Mouse (Mus musculus) left cerebral cortex, adult 11 months (tissue): Measurements from ENCODE around the gene Vipr1.

ENCODE experiments used
- DNase-seq: peaks from one replicate; pipeline ENCODE4 v3.0.0; 2022; ENCODE audit warnings: low spot score

The Vipr1 gene

DNA sequence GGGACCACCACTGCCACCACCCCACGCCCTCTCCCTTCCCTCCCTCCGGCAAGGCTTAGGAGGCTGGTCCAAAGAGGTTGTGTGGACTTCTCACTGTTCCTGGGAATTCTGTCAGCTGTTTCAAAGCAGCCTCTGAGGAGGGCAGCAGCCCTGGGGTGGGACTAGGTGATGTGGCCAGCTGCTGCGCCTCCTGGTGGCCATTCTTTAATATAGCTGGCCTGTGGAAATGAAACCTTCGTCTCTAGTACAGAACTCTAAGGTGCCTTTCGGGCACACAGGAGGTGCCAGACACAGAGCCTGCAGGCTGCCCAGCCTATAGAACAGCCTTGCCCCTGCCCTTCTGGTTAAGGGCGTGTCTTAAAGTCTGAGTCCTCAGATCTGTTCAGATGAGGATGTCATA lies 37.0 kb downstream of the Vipr1 start:
- no peak for DNase-seq

DNA sequence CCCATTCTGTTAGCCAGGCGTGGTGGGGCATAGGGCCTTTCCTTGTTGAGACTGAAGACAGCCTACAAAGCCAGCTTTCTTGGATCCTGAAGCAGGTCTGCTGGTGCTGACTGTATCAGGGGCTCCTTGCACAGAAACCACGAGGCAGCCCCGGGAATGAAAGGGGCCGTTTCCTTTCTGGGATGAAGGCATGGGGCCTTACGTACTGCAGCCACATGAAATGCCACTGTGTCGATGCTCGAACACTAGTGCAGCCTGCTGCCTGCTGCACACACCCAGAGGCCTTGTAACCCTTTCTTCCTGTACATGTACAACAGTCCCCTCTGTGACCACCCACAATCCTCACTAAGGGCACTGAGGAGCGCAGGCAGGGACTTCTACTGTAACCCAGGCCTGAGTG lies 38.7 kb downstream of the Vipr1 start:
- DNase-seq: no peak

DNA sequence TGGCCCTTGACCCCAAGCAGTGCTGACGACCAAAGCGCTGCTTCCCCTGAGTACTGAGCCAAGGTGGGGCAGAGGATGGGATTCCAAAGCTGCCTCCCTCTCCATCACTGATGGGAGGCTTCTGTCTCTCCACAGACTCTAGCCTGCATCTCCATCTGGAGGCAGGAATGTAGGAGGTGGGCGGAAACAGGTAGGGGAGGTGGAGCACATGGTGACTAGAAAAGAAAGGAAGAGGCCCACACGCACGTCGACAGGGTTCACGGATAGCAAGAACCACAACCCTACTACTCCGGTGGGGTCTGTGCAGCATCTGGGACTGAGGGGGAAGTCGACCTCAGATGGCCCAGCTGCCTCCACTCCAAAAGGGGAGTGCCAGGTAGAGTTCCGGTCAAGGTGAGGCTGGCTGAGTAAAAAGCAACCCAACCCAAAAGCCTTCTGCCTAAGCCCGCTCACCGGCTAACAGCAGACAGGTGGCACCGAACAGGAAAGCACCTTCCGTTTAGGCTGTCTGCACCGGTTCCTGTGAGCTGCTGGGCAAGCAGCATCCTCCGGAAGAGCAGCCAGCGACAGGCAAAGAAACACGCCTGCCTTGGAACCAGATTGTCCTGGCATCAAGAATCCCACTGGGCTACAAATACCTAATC lies 39.6 kb downstream of the Vipr1 start:
- DNase-seq: no peak

DNA sequence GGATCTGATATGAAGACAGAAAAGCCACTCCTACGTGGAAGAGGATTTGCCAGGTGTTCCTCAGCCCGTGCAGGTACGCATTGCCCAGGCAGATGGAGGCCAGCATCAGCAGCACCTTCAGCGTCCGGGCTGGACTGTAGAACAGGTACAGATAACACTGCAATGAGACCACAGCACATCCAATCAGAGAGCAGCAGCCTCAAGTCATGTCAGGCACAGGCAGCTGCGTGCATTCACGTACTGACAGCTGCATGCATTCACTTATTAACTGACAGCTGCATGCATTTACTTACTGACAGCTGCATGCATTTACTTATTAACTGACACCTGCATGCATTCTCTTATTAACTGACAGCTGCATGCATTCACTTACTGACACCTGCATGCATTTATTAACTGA lies 42.2 kb downstream of the Vipr1 start:
- DNase-seq: no peak

DNA sequence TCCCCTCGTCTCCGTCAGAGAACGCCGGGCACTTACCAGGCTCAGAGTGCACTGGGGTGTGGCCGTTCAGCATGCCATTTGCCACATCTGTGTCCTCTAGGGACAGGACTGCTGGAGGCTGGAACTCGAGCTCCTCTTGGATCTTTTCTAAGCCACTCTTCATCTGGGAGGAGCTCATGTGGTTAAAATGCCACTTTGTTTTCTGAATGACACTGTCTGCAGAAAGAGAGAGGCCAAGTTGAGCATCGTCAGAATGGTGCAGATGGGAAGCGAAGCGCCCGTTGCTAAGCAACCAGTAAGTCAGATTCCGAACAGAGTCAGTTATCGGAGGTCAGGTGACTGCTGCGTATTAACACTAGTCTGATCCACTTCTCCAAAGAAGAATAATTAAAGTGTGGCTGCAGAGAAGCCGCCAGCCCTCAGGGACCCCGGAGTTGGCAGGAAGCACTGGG lies 47.7 kb downstream of the Vipr1 start:
- DNase-seq: peak; percentile 67

DNA sequence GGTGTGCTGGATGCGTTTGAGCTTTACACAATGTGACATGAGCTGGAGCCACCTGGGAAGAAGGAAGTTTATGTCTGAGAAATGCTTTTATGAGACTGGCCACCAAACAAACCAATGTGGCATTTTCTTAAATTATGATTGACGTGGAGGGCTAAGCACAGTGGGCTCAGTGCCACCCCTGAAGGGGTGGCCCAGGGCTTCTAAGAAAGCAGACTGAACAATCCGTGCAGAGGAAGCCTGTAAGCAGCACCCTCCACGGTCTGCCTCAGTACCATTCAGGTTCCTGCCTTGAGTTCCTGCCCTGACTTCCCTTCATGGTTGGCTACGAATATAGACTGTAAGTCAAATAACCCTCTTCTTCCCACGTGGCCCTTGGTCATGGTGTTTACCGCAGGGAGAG lies 48.2 kb downstream of the Vipr1 start:
- DNase-seq: no peak

DNA sequence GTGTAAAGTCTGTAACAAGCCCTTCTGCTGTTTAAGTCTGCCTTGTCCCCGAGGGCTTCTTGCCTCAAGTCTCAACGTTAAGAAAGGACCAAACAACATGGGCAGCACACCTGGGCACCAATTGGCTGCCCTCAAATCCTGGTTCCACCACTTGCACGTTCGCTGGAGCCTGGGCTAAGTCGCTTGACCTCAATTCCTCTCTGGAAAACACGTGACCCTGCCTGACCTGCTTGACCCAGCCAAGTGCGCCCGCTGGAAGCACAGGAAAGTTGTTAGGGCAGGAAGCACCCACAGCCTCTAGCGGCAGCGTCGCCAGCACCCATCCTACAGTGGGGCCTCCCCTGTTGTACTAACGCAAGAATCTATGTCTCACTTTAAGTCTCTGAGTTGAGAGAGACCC lies 52.2 kb downstream of the Vipr1 start:
- DNase-seq: no peak

DNA sequence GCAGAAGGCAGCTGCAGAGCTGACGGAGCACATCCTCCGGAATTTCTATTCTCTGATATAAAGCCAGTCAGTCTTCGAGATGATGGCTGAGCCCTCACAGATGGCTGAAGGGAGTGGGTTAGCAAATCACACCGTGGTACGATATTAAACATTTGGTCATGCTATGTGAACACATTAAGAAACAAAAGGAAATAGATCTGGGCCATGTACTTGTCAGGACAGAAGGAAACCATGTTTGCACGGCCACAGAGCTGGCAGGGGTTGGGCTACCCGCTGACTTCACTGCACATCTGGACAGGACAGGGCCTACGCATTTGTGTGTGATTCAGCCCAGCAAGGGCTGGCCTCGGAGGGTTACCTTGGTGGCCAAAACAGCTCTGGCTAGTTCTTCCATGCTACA lies 54.1 kb downstream of the Vipr1 start:
- no peak for DNase-seq

DNA sequence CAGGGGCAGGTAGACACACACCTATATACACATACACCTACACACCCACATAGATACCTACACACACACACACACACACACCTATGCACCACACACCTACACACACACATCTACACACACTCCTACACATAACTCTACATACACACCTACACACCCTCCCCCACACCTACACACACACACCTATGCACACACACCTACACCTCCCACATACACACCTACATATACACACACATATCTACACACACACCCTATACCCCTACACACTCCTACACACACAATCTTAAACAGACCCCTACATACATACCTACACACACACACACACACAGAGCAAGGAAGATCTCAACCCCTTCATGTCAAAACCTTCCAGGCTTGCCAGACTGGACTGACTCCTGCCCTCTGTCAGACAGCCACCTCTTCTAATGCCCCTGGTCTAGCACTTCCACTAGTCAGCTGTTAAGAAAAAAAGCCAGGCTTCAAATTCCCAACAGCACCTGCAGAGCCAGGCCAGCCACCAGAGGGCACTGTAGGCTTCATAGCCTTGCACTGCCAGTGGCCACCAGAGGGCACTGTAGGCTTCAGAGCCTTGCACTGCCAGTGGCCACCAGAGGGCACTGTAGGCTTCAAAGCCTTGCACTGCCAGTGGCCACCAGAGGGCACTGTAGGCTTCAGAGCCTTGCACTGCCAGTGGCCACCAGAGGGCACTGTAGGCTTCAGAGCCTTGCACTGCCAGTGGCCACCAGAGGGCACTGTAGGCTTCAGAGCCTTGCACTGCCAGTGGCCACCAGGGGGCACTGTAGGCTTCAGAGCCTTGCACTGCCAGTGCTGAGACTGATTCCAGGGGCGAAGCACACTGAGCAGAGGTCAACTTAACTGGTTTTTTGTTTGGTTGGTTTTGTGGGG lies 54.9 kb downstream of the Vipr1 start:
- DNase-seq: no peak

DNA sequence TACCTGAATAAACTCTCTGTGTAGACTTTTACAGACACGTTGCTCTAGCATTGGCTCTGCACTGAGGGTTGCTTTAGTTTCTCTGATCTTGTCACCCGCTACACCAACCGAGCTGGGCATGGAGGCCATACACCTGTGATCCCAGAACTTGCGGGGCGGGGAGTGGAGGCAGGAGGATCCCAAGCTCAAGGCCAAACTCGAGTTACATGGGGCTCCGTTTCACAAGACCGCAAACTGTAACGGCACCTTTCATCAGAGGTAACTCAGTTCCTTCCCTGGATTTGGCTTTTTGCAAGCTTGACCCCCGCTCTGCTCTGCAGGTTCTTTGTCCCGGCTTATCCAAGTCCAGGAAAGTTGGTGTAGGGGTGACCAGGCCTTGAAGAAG lies 61.7 kb downstream of the Vipr1 start:
- no peak for DNase-seq

DNA sequence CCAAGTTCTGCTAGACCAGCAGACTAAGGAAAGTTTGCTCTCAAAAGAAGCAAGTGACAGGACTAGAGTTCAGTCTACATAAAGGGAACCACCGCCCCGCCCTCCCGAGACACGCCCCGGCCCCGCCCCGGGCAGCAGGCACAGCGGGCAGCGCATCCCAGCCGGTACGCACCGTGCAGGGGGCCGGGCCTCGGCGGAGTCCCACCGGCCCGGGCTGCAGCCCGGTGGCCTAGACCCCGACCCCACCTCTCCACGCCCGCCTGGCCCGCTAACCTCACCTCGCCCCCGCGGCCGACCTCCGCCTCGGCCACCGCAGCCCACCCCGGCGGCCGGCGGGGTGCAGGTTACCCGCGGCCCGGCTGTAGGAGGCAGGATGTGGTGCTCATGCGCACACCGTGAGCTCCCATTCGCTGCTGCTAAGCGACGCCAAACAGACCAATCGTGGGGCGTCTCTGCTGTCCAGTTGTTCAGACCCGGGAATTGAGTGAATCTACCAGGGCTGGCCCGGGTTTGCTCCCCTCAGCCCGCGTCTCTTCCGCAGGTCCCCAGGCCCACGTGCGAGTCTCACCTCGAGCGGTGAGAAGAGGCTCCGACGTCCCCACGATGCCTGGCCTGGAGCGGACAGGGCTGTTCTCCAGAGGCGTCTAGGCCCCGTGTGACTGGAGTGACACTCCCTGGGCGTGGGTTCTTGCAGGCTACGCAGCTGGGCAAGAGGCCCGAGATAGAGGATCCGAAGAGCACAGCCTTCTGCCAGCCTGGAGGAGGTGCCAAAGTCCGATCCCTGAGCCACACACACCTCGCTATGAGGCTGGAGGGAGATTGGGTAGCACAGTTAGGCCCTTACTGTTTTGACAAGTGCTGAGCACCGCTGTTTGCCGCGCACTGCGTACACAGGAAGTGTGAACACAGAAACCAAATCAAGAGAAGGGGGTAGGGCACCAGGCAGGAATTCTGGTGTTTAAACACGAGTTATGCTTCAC lies 62.4 kb downstream of the Vipr1 start, which contains the start of gene Sec22c:
Gene Sec22c, minus strand, starts transcription at position 845 of the 980 bp plus-strand sequence.
- DNase-seq: peak; percentile 83

DNA sequence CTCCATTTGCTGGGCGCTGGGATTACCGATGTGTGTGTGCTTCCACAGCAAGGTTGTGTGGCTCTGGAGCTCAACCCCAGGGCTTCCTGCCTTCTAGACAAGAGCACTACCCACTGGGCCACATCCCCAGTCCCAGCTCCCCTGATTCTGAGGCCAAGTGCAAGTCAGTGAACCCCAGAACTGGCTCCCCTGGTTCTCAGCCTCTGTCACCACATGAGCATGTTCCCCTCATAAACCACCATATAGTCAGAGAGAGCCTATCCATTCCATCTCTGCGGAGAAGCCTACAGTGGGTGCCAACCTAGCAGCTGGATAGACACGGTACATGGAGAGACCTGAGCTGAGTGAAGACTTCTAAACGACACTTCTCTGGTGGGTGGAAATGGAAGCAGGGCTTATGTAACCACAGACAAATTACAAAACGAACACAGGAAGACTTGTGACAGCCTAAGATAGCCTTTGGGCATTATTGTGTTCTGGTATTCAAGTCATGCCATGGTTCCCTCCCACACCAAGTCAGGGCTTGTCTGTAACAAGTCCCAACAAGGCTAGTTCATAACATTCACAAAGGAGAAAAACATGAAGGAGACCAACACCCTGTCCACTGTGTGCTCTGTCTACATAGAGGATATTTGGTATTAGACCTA lies 63.6 kb downstream of the Vipr1 start:
- DNase-seq: no peak

DNA sequence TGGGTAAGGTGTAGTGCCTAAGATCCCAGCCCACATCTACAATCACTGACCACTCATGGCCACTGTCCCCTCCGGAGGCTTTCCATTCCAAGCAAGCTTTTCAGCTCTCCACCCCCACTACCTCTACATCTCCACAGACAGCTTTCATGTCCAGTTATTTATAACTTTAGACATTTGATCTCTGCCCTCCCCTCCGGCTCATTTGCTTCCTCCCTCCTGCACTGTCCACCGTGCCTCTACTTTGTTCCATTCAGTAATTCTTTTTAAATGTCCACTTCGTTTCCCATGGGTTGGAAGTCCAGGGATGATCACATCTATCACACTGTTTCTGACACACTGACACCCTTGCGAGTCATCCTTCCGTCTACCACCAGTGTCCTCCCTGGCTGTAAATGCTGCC lies 65.3 kb downstream of the Vipr1 start:
- DNase-seq: no peak

DNA sequence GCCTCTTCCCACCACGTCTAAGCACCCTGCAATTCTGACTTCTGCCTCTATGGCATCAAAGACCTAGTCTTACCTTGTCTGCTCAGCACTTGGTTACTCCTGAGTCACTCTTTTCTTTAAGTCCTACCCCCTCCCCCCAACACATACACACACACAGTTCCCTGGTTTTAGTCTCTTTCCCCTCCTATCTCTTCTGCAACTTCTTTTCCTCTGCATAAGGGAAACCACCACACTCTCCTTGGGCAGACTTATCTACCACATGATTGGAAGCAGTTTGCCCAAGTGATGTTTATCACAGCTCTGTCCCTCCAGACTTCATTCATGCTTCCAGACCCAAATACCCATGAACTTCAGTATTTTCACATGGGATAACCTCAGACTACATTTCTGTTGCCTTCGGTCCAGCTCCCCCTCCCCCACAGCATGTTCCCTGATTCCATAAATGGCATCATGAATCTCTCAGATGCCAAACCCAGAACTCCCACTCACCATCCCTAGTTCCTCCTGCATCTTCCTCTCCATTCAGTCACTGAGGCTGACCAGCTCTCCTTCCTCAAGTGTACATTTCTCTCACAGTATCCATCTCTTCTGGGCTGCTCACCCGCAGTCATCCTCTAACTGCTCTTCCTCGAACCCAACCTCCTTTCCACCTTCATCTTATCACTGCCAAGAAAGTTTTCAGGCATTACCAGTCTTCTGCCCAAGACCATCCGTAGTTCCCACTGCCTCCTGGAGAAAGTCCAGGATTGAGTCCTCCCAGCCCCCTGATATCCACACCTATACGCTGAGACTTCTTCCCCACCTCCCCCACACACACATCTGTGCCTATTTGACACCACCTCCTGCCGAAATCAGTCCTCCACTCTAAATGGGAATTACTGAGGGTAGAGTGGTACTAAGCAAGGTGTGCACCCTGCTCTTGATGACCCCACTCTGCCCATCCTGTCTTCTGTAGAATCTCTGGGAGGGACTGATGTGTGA lies 66.3 kb downstream of the Vipr1 start:
- DNase-seq: no peak

DNA sequence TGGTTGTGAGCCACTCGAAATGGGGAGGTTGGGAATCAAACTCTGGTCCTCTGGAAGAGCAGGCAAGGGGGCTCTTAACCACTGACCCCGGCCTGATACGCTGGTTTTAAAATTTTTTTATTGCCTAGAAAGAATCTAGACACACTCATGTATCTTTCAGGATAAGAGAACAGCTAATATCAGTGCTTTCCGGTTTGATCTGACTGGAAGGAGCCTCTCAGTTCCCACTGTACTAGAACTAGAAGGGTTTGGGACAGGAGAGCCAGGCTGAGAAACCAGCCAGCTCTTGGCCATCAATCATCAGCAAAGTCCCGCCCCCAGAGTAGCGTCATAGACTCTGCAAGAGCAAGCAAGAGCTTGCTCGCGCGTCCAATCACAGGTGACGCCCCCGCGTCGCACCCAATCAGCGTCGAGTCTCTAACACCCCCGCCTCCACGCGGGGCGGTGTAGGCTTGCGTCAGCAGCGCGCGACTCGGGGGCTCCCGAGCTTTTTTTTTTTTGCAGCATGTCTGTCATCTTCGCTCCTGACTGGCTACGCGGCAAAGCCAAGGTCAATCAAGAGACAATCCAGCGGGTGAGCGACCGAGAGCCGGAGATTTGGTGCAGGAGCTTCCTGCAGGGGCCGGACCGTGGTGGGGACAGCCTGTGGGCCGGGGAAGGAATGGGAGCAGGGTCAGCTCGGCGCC lies 67.5 kb downstream of the Vipr1 start, which contains the start of gene Ss18l2:
Gene Ss18l2, plus strand, starts transcription at position 432 of the 686 bp plus-strand sequence.
- DNase-seq: peak; percentile 98

DNA sequence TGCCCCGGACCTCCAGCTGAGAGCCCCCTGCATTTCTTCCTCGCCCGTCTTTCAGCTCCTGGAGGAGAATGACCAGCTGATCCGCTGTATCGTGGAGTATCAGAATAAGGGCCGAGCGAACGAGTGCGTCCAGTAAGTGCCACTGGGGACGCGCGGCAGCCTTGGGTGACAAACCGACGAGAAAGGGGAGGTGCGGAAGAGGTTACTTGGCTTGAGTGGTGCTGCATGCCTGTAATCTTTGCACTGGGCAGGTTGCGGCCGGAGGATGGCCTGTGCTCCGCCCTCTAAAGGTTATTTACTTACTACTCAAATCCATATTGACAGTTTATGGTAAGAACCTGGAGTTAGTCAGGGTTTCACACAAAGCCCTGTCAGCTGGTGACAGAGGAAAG lies 68.1 kb downstream of the Vipr1 start:
- DNase-seq: no peak

DNA sequence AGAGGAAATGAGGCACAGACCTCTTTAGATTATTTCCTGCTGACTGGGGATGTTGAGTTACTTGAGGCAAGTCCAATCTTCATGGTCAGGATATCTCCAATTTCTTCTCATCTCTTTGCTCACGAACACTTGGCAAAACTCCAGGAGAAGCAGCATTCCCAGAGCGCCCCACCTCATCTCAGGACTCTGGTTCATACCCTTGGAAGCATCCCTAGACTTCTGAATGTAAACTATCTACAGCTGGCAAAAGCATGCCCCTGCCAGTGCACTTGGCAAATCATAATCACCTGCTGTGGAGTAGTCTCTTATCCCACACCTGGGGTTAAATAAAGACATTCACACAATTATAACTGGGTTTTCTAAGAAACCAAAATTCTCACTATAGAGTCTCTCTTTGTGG lies 74.5 kb downstream of the Vipr1 start:
- DNase-seq: no peak

DNA sequence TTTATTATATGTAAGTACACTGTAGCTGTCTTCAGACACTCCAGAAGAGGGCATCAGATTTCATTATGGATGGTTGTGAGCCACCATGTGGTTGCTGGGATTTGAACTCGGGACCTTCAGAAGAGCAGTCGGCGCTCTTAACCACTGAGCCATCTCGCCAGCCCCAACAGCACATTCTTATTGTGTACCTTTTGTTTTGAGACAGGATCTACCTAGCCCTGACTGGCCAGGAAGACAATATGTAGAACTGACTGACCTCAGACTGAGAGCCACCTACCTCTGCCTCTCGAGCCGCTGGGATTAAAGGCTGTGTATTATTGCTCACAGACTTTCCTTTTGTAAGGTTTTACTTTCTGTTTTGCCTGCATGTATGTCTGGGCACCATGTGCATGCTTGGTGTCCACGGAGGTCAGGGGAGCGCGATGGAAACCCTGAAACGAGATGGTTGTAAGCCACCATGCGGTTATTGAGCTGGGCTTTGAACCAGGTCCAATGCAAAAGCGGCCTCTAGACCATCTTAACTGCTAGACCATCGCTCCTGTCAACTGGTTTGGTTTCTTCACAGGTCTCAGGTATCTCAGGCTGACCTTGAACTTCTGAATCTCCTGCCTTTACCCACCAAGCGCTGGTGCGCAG lies 75.7 kb downstream of the Vipr1 start:
- DNase-seq: no peak

DNA sequence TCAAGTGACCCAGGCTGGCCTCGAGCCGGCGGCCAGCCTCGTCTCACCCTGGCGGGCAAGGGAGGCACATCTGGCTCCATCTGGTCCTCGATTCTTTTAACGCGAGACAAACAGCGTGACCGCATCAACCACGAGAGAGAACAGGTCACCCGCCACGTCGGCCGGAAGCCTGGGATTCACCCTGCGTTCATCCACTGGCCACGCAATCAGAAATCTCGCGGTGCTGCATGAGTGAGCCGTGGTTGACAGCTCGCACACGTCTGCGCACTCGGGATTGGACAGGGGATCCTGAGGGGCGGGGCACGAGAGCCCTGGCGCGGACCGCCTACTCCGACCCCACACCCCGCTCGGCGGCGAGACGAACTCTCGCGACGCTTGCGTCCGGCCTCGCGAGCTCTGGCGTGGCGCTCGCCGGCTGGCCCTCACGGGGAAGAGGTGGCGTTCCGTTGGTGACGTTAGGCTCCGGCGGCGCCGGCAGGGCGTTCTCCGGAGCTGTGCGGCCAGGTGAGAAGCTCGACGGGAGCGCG lies 76.3 kb downstream of the Vipr1 start, which contains the start of gene Nktr:
Gene Nktr, plus strand, starts transcription at position 378 of the 527 bp plus-strand sequence.
- DNase-seq: peak; percentile 97
